Mouse (Mus musculus) erythroblast, embryonic 14.5 days (primary cell): ENCODE measurements around the gene Grm8.

ENCODE experiments used
- GATA1 ChIP-seq: IDR thresholded peaks from 2 replicates; pipeline ENCODE4 v1.6.1; 2012; ENCODE audit warnings: low read length, inconsistent platforms, mixed read lengths
- TAL1 ChIP-seq: IDR thresholded peaks from 3 replicates; pipeline ENCODE4 v1.6.1; 2012; ENCODE audit warnings: low read length, inconsistent platforms, mixed read lengths

DNA sequence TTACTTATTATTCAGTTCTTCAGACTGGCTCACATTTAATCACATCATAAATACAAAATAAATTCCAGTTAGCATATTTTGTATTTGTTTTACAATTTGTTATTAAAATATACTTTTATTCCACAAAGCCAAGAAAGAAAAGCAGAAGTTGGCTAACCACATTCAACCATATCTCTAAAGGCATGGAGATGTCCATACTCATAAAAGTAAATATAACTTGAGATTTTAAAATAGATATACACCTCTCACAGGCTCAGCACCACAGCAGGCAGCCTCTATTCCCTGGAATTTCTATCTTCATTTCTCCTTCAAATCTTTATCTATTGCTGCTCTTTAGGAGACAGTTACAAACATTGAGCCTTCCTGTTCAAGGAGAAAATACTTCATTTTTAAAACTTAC, 774.5 kb downstream of the Grm8 start:
- TF ChIP-seq TAL1 = no peak
- no peak for TF ChIP-seq GATA1
